Mouse (Mus musculus): ENCODE data around the gene Nucb1. TPM values are rescaled to one million over a fixed set of nuclear protein-coding genes. Genes with fewer than 3 reads are reported as not detected.
"Not testable (repeated sequence)": the region's sequence is repeated elsewhere in the genome, so short reads cannot be mapped to it uniquely, and the experiment has no call there.

The Nucb1 gene
- polyA plus RNA-seq, 1 experiment from 2014 or later: 734 TPM

- WGBS (ENCODE audit: missing documents): 90% methylated on average over 8 of the region's 8 CpGs
- Histone ChIP-seq H3K4me3 (ENCODE audit: inconsistent target) (no peak overlapping the region), H3K36me3 (ENCODE audit: inconsistent target) (no peaks in the 10 kb centered on the region), H3K79me2 (ENCODE audit: inconsistent target) (peaks cover 25% of the 10 kb centered on the region), H3K27ac (no peak overlapping the region)
These were observed 9.3 kb upstream of the Nucb1 start for GRCm38 (mm10) chr7:45519345-45520120.

GRCm38 (mm10) chr7:45518618-45519017 is 8.4 kb upstream of the Nucb1 start:
- Histone ChIP-seq H3K4me3 (ENCODE audit: inconsistent target) (no peak overlapping the region), H3K79me2 (ENCODE audit: inconsistent target) (peaks cover 16% of the 10 kb centered on the region), H3K36me3 (ENCODE audit: inconsistent target) (no peaks in the 10 kb centered on the region), H3K27ac (no peak overlapping the region)
- 96% methylated on average over 16 of the region's 16 CpGs for WGBS (ENCODE audit: missing documents)

- not testable (repeated sequence) for H3K4me3 ChIP-seq (ENCODE audit: inconsistent target); H3K27ac ChIP-seq; H3K79me2 ChIP-seq (ENCODE audit: inconsistent target); H3K36me3 ChIP-seq (ENCODE audit: inconsistent target)
- WGBS (ENCODE audit: missing documents): 62% methylated on average over 4 of the region's 5 CpGs
These were observed 6.6 kb upstream of the Nucb1 start for GRCm38 (mm10) chr7:45516846-45517245.

- no peak overlapping the region for H3K27ac ChIP-seq
- 68% methylated on average over 15 of the region's 16 CpGs for WGBS (ENCODE audit: missing documents)
- H3K4me3 ChIP-seq (ENCODE audit: inconsistent target): no peak overlapping the region
- H3K79me2 ChIP-seq (ENCODE audit: inconsistent target): no peaks in the 10 kb centered on the region
- no peaks in the 10 kb centered on the region for H3K36me3 ChIP-seq (ENCODE audit: inconsistent target)
These were observed 5.2 kb upstream of the Nucb1 start for GRCm38 (mm10) chr7:45515436-45515835.

- H3K79me2 ChIP-seq (ENCODE audit: inconsistent target): peaks cover 6% of the 10 kb centered on the region; the same call in 1 of the 2 replicates
- WGBS (ENCODE audit: missing documents): 96% methylated on average over 7 of the region's 7 CpGs
- no peak overlapping the region for H3K27ac ChIP-seq
- no peaks in the 10 kb centered on the region for H3K36me3 ChIP-seq (ENCODE audit: inconsistent target)
- H3K4me3 ChIP-seq (ENCODE audit: inconsistent target): no peak overlapping the region
These were observed 4.2 kb upstream of the Nucb1 start for GRCm38 (mm10) chr7:45514411-45514810.

GRCm38 (mm10) chr7:45509181-45509882 is 874 bp downstream of the Nucb1 start:
- no peaks in the 10 kb centered on the region; the same call in 1 of the 2 replicates for H3K36me3 ChIP-seq (ENCODE audit: inconsistent target)
- peak overlapping the region; percentile 99 for H3K4me3 ChIP-seq (ENCODE audit: inconsistent target)
- peaks cover 8% of the 10 kb centered on the region; the same call in 1 of the 2 replicates for H3K79me2 ChIP-seq (ENCODE audit: inconsistent target)
- WGBS (ENCODE audit: missing documents): 9% methylated on average over 18 of the region's 19 CpGs
- peak overlapping the region; percentile 77 for H3K27ac ChIP-seq

GRCm38 (mm10) chr7:45508561-45508960 is 1.6 kb downstream of the Nucb1 start:
- Histone ChIP-seq H3K4me3 (ENCODE audit: inconsistent target) (no peak overlapping the region), H3K79me2 (ENCODE audit: inconsistent target) (peaks cover 8% of the 10 kb centered on the region; the same call in 1 of the 2 replicates), H3K27ac (no peak overlapping the region), H3K36me3 (ENCODE audit: inconsistent target) (no peaks in the 10 kb centered on the region; the same call in 1 of the 2 replicates)
- 46% methylated on average over 6 of the region's 6 CpGs for WGBS (ENCODE audit: missing documents)

- H3K4me3 ChIP-seq (ENCODE audit: inconsistent target): no peak overlapping the region
- H3K79me2 ChIP-seq (ENCODE audit: inconsistent target): peaks cover 8% of the 10 kb centered on the region; the same call in 1 of the 2 replicates
- H3K36me3 ChIP-seq (ENCODE audit: inconsistent target): no peaks in the 10 kb centered on the region; the same call in 1 of the 2 replicates
- 89% methylated on average over 6 of the region's 6 CpGs for WGBS (ENCODE audit: missing documents)
- no peak overlapping the region for H3K27ac ChIP-seq
These were observed 2.6 kb downstream of the Nucb1 start for GRCm38 (mm10) chr7:45507583-45507982.

GRCm38 (mm10) chr7:45498427-45498826 is 11.8 kb downstream of the Nucb1 start:
- Histone ChIP-seq H3K27ac (no peak overlapping the region), H3K36me3 (ENCODE audit: inconsistent target) (peaks cover 71% of the 10 kb centered on the region), H3K4me3 (ENCODE audit: inconsistent target) (no peak overlapping the region), H3K79me2 (ENCODE audit: inconsistent target) (no peaks in the 10 kb centered on the region)
- WGBS (ENCODE audit: missing documents): 99% methylated on average over 6 of the region's 6 CpGs

GRCm38 (mm10) chr7:45494548-45494947 is 15.7 kb downstream of the Nucb1 start:
- WGBS (ENCODE audit: missing documents): 96% methylated on average over 9 of the region's 9 CpGs
- H3K4me3 ChIP-seq (ENCODE audit: inconsistent target): no peak overlapping the region
- no peak overlapping the region for H3K27ac ChIP-seq
- H3K79me2 ChIP-seq (ENCODE audit: inconsistent target): no peaks in the 10 kb centered on the region
- peaks cover 63% of the 10 kb centered on the region for H3K36me3 ChIP-seq (ENCODE audit: inconsistent target)

- 98% methylated on average over 5 of the region's 5 CpGs for WGBS (ENCODE audit: missing documents)
- Histone ChIP-seq H3K27ac (no peak overlapping the region), H3K4me3 (ENCODE audit: inconsistent target) (no peak overlapping the region), H3K36me3 (ENCODE audit: inconsistent target) (peaks cover 48% of the 10 kb centered on the region), H3K79me2 (ENCODE audit: inconsistent target) (no peaks in the 10 kb centered on the region)
These were observed 17.3 kb downstream of the Nucb1 start for GRCm38 (mm10) chr7:45492951-45493350.

- no peak overlapping the region for H3K27ac ChIP-seq
- WGBS (ENCODE audit: missing documents): 98% methylated on average over 8 of the region's 8 CpGs
- H3K36me3 ChIP-seq (ENCODE audit: inconsistent target): peaks cover 42% of the 10 kb centered on the region
These were observed 17.9 kb downstream of the Nucb1 start for GRCm38 (mm10) chr7:45492225-45492844.

GRCm38 (mm10) chr7:45491264-45491663 is 18.9 kb downstream of the Nucb1 start:
- peaks cover 33% of the 10 kb centered on the region for H3K36me3 ChIP-seq (ENCODE audit: inconsistent target)
- no peaks in the 10 kb centered on the region for H3K79me2 ChIP-seq (ENCODE audit: inconsistent target)
- H3K27ac ChIP-seq: no peak overlapping the region
- 16% methylated on average over 3 of the region's 3 CpGs for WGBS (ENCODE audit: missing documents)
- H3K4me3 ChIP-seq (ENCODE audit: inconsistent target): no peak overlapping the region

More at GRCm38 (mm10) chr7:45492225-45492844, 17.9 kb downstream of the Nucb1 start:
- no peaks in the 10 kb centered on the region for H3K79me2 ChIP-seq (ENCODE audit: inconsistent target)
- H3K4me3 ChIP-seq (ENCODE audit: inconsistent target): no peak overlapping the region

GRCm38 (mm10) chr7:45490822-45491221 is 19.4 kb downstream of the Nucb1 start:
- Histone ChIP-seq H3K4me3 (ENCODE audit: inconsistent target) (no peak overlapping the region), H3K27ac (no peak overlapping the region), H3K36me3 (ENCODE audit: inconsistent target) (peaks cover 28% of the 10 kb centered on the region), H3K79me2 (ENCODE audit: inconsistent target) (no peaks in the 10 kb centered on the region)
- 48% methylated on average over 4 of the region's 9 CpGs for WGBS (ENCODE audit: missing documents)

GRCm38 (mm10) chr7:45489578-45489977 is 20.6 kb downstream of the Nucb1 start:
- H3K79me2 ChIP-seq (ENCODE audit: inconsistent target): no peaks in the 10 kb centered on the region
- H3K36me3 ChIP-seq (ENCODE audit: inconsistent target): peaks cover 16% of the 10 kb centered on the region
- WGBS (ENCODE audit: missing documents): 89% methylated on average over 7 of the region's 7 CpGs
- no peak overlapping the region for H3K27ac ChIP-seq
- H3K4me3 ChIP-seq (ENCODE audit: inconsistent target): no peak overlapping the region

Data from macrophage (primary cell).